Mouse (Mus musculus): ENCODE results near the gene Sos2. TPM values are rescaled to one million over a fixed set of nuclear protein-coding genes. Genes with fewer than 3 reads are reported as not detected.

Gene Sos2
- polyA plus RNA-seq, 1 experiment from 2014 or later: 11.3 TPM

DNA sequence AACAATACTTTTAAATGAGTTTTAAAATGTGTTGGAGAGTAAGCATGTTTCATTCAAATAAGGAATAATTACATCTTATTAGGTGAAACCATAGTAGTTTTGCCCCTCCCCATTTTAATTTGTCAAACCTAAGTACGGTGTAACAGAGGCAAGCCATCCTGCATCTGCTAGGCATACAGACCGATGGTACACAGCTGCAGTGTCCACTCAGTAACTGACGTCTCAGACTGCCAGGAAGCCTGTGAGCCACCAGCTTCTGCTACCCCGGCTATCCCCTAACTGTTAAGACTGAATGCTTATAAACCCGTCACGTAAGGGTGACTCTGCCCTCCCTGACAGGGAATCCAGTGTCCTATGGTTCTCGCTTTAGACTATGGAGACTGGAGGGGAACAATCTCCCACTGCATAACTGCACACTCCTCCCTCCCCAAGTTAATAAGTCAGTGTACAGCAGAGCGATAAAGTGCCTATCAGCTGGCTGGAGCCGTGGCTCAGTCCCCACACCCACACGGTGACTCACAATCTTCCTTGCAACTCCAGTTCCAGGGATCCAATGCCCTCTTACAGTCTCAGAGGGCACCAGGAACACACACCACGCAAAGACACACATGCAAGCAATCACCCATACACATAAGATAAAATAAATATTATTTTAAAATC, 23.3 kb upstream of the Sos2 start:
- H3K27me3 ChIP-seq (replicated peaks; ENCODE audit: control insufficient read depth, insufficient read depth, low read length): no peaks in the 10 kb centered on the region
- no peak for ATAC-seq
- H3K9ac ChIP-seq (ENCODE audit: low read depth, low read length): no peak overlapping the region
- H3K27ac ChIP-seq (ENCODE audit: low read depth, low read length): no peak overlapping the region
- no peak overlapping the region for H3K4me3 ChIP-seq (ENCODE audit: low read length)
- 89% methylated on average over 11 of the region's 11 CpGs for WGBS
- H3K4me1 ChIP-seq (ENCODE audit: control insufficient read depth, insufficient read depth, low read depth, low read length): no peaks in the 10 kb centered on the region
- H3K36me3 ChIP-seq (ENCODE audit: control insufficient read depth, insufficient read depth, low read length): no peaks in the 10 kb centered on the region
- H3K9me3 ChIP-seq (ENCODE audit: control insufficient read depth, low read length): no peaks in the 10 kb centered on the region
- H3K4me2 ChIP-seq (ENCODE audit: low read length): no peak overlapping the region

DNA sequence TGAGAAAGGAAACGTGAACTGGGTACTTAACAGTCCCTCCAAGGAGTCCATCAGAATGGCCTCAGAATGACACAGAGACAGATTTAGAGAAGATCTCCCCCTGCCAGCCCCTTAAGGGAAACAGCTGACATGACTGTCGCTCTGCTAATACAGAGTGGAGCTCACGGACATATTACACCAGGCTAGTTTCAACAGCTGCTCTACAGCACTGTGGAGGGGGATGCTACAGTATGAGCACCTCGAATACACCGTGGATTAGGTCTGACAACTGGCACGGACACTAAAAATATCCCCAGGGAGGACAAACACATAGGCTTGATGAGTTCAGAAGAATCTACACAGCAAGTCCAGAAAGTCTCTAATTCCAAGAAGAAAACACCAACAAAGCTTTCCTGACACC, 16.7 kb upstream of the Sos2 start:
- ATAC-seq: no peak
- no peaks in the 10 kb centered on the region for H3K9me3 ChIP-seq (ENCODE audit: control insufficient read depth, low read length)
- H3K27me3 ChIP-seq (replicated peaks; ENCODE audit: control insufficient read depth, insufficient read depth, low read length): no peaks in the 10 kb centered on the region
- H3K9ac ChIP-seq (ENCODE audit: low read depth, low read length): no peak overlapping the region
- H3K27ac ChIP-seq (ENCODE audit: low read depth, low read length): no peak overlapping the region
- 80% methylated on average over 6 of the region's 6 CpGs for WGBS
- H3K4me2 ChIP-seq (ENCODE audit: low read length): no peak overlapping the region
- peaks cover 5% of the 10 kb centered on the region; the same call in 1 of the 2 replicates for H3K36me3 ChIP-seq (ENCODE audit: control insufficient read depth, insufficient read depth, low read length)
- H3K4me3 ChIP-seq (ENCODE audit: low read length): no peak overlapping the region
- no peaks in the 10 kb centered on the region for H3K4me1 ChIP-seq (ENCODE audit: control insufficient read depth, insufficient read depth, low read depth, low read length)

DNA sequence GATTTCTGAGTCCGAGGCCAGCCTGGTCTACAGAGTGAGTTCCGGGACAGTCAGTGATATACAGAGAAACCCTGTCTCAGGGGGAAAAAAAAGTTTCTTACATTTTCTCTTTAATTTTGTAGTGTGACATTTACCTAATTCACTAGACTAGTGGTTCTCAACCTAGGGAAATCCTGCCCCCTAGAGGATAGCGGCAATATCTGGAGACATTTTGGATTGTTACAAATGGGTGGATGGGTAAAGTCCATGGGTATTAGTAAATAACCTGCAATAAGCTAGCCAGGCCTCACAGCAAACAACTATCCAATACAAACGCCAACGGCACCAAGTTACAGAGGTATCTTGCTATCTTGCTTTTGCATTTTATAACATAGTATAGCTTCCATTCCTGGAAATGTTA, 15.1 kb upstream of the Sos2 start:
- 81% methylated on average over 5 of the region's 5 CpGs for WGBS
- Histone ChIP-seq H3K9ac (ENCODE audit: low read depth, low read length) (no peak overlapping the region), H3K27ac (ENCODE audit: low read depth, low read length) (no peak overlapping the region), H3K4me1 (ENCODE audit: control insufficient read depth, insufficient read depth, low read depth, low read length) (no peaks in the 10 kb centered on the region), H3K36me3 (ENCODE audit: control insufficient read depth, insufficient read depth, low read length) (peaks cover 5% of the 10 kb centered on the region; the same call in 1 of the 2 replicates), H3K27me3 (replicated peaks; ENCODE audit: control insufficient read depth, insufficient read depth, low read length) (no peaks in the 10 kb centered on the region), H3K4me2 (ENCODE audit: low read length) (no peak overlapping the region), H3K4me3 (ENCODE audit: low read length) (no peak overlapping the region), H3K9me3 (ENCODE audit: control insufficient read depth, low read length) (no peaks in the 10 kb centered on the region)
- ATAC-seq: no peak

DNA sequence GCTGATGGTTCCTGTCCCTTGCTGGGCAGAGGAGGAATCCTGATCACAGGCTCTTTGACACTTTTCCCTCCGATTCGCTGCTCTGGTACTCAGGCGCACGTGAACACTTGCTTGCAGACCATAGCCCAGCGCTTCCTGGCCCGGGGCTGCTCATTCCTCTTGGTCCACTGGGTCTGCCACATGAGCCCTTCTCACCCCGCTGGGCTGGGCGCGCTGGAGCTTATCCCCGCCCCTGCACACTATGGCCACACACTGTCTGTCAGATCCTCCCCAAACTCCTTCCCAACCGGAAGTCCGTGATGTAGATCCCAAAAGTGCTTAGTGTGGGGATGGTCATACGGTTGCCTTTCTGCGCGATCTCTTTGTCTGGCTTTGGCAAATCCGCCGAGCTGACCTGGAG, 11.8 kb upstream of the Sos2 start:
- Histone ChIP-seq H3K27ac (ENCODE audit: low read depth, low read length) (no peak overlapping the region), H3K4me1 (ENCODE audit: control insufficient read depth, insufficient read depth, low read depth, low read length) (no peaks in the 10 kb centered on the region), H3K4me3 (ENCODE audit: low read length) (no peak overlapping the region), H3K27me3 (replicated peaks; ENCODE audit: control insufficient read depth, insufficient read depth, low read length) (no peaks in the 10 kb centered on the region), H3K36me3 (ENCODE audit: control insufficient read depth, insufficient read depth, low read length) (peaks cover 3% of the 10 kb centered on the region; the same call in 1 of the 2 replicates), H3K9me3 (ENCODE audit: control insufficient read depth, low read length) (no peaks in the 10 kb centered on the region), H3K4me2 (ENCODE audit: low read length) (no peak overlapping the region), H3K9ac (ENCODE audit: low read depth, low read length) (no peak overlapping the region)
- 79% methylated on average over 17 of the region's 17 CpGs for WGBS
- ATAC-seq: no peak

DNA sequence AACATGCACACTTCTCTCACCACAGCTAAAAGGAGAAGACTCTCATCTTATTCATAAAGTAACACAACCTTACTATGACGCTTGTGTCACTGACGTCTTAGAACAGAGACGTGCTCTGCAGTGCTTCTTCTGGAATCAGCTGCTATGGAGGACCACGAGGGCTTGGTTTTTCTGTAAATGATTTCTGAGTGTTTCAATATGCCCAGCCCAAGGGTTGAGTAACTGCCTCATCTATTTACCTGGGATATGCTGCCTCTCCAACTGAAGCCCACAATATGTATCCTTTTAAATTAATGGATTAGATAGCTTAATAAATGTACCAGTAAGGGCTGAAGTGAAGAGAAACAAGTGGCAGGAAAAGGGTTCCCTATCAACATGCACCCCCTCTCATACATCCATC, 9.1 kb upstream of the Sos2 start:
- no peak for ATAC-seq
- no peaks in the 10 kb centered on the region for H3K9me3 ChIP-seq (ENCODE audit: control insufficient read depth, low read length)
- over 99% methylated on average over 4 of the region's 4 CpGs for WGBS
- no peaks in the 10 kb centered on the region for H3K4me1 ChIP-seq (ENCODE audit: control insufficient read depth, insufficient read depth, low read depth, low read length)
- H3K4me3 ChIP-seq (ENCODE audit: low read length): no peak overlapping the region
- no peak overlapping the region for H3K9ac ChIP-seq (ENCODE audit: low read depth, low read length)
- no peak overlapping the region for H3K4me2 ChIP-seq (ENCODE audit: low read length)
- peaks cover 2% of the 10 kb centered on the region; the same call in 1 of the 2 replicates for H3K36me3 ChIP-seq (ENCODE audit: control insufficient read depth, insufficient read depth, low read length)
- H3K27me3 ChIP-seq (replicated peaks; ENCODE audit: control insufficient read depth, insufficient read depth, low read length): no peaks in the 10 kb centered on the region
- no peak overlapping the region for H3K27ac ChIP-seq (ENCODE audit: low read depth, low read length)

DNA sequence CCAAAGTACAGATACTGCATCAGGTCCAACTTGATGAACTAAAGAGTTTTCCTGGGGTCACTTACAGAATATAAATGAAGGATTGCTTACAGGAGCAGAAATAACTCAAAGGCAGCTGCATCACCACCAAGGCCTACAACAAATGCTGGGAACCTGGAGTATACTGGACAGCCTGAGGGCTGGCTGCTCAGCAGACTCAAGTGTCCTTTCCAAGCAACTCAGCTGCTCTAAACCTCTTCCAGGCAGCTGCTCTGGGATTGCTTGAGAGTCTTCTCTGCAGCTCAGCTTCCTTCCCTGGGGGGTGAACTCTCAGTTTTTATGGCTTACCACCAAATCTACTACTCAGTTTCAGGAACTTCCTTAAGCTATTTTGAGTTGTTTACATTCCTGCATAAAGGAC, 7.4 kb upstream of the Sos2 start:
- H3K4me1 ChIP-seq (ENCODE audit: control insufficient read depth, insufficient read depth, low read depth, low read length): no peaks in the 10 kb centered on the region
- H3K27ac ChIP-seq (ENCODE audit: low read depth, low read length): no peak overlapping the region
- no peaks in the 10 kb centered on the region for H3K27me3 ChIP-seq (replicated peaks; ENCODE audit: control insufficient read depth, insufficient read depth, low read length)
- no peaks in the 10 kb centered on the region for H3K36me3 ChIP-seq (ENCODE audit: control insufficient read depth, insufficient read depth, low read length)
- H3K4me2 ChIP-seq (ENCODE audit: low read length): no peak overlapping the region
- ATAC-seq: no peak
- no peaks in the 10 kb centered on the region for H3K9me3 ChIP-seq (ENCODE audit: control insufficient read depth, low read length)
- H3K9ac ChIP-seq (ENCODE audit: low read depth, low read length): no peak overlapping the region
- H3K4me3 ChIP-seq (ENCODE audit: low read length): no peak overlapping the region

DNA sequence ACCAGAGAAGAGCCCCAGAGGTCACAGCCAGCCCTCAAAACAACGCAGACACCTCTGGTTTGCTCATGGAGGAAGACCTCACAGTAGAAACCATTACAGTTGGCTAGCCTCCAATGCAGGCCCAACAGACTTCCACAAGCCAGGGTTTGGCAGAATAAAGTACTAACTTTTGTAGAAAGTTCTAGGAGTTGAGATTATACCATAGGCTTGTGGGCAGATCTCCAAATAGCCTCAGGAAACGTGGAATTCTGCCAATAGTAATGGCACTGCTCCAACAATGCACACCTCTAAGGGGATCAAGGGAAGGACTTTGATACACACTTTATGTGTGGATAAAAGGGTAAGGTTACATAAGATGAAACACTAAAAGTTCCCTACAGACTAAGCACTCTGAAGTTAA, 6.7 kb upstream of the Sos2 start:
- ATAC-seq: no peak
- Histone ChIP-seq H3K4me2 (ENCODE audit: low read length) (no peak overlapping the region), H3K9ac (ENCODE audit: low read depth, low read length) (no peak overlapping the region), H3K27ac (ENCODE audit: low read depth, low read length) (no peak overlapping the region), H3K4me3 (ENCODE audit: low read length) (no peak overlapping the region), H3K36me3 (ENCODE audit: control insufficient read depth, insufficient read depth, low read length) (no peaks in the 10 kb centered on the region), H3K27me3 (replicated peaks; ENCODE audit: control insufficient read depth, insufficient read depth, low read length) (no peaks in the 10 kb centered on the region), H3K4me1 (ENCODE audit: control insufficient read depth, insufficient read depth, low read depth, low read length) (peaks cover under 1% of the 10 kb centered on the region; the same call in 1 of the 2 replicates), H3K9me3 (ENCODE audit: control insufficient read depth, low read length) (no peaks in the 10 kb centered on the region)
- WGBS: 41% methylated on average over 2 of the region's 2 CpGs

DNA sequence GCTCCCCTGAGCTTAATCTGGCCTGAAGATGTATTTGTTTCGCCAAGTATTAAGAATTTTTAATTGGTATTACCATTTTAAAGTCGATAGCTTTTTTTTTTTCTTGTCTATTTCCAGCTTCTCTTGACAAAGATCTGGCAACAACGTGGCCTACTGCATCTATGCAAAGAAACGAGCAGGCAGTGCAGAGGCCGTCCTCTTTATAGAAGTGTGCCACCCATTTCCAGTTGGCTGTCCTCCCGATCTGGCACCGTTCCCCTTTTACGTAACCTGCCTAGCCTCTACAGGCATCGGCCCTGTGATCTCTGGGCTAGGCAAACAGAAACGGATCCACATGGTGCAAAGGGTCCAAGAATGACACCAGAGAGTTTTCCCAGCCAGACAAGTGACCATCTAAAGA, 1.9 kb upstream of the Sos2 start:
- peaks cover 15% of the 10 kb centered on the region for H3K4me1 ChIP-seq (ENCODE audit: control insufficient read depth, insufficient read depth, low read depth, low read length)
- H3K9me3 ChIP-seq (ENCODE audit: control insufficient read depth, low read length): no peaks in the 10 kb centered on the region
- ATAC-seq: no peak
- H3K27me3 ChIP-seq (replicated peaks; ENCODE audit: control insufficient read depth, insufficient read depth, low read length): no peaks in the 10 kb centered on the region
- 0 out of 2 replicates have a peak overlapping the region, but pooled peaks have one; percentile 21 for H3K4me2 ChIP-seq (ENCODE audit: low read length)
- WGBS: 35% methylated on average over 10 of the region's 10 CpGs
- no peaks in the 10 kb centered on the region for H3K36me3 ChIP-seq (ENCODE audit: control insufficient read depth, insufficient read depth, low read length)
- H3K4me3 ChIP-seq (ENCODE audit: low read length): no peak overlapping the region
- no peak overlapping the region for H3K27ac ChIP-seq (ENCODE audit: low read depth, low read length)
- no peak overlapping the region for H3K9ac ChIP-seq (ENCODE audit: low read depth, low read length)

DNA sequence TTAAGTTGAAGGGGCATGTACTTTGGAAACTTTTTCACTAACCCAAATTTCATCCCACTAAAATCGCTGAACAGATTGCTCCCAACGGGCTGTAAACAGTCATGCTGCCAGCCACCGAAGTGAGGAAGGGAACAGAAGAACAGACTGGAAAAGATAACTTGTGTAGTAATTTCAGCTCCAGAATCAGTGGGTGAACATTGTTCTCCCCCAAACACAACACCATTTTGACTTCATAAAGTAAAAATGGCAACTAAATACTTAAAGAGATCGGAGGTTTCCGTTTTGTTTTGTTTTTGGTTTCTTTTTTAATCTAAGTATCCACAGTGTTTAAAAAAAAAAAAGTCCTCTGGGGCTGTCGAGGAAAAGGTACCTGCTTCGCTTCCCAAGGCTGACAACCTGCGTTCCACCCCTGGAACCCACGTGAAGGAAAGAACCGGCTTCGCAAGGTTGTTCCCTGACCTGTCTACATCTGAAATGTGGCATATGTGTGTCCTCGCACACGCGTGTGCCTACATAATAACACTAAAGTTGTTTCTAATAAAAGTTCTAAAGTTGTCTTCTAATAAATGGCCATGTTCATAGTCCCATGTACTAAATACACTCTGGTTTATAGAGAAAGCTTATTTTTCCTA, 1.3 kb upstream of the Sos2 start:
- no peak overlapping the region for H3K9ac ChIP-seq (ENCODE audit: low read depth, low read length)
- peak overlapping the region; percentile 28 for H3K4me2 ChIP-seq (ENCODE audit: low read length)
- no peak overlapping the region for H3K27ac ChIP-seq (ENCODE audit: low read depth, low read length)
- H3K27me3 ChIP-seq (replicated peaks; ENCODE audit: control insufficient read depth, insufficient read depth, low read length): no peaks in the 10 kb centered on the region
- no peak overlapping the region for H3K4me3 ChIP-seq (ENCODE audit: low read length)
- ATAC-seq: no peak
- no peaks in the 10 kb centered on the region for H3K36me3 ChIP-seq (ENCODE audit: control insufficient read depth, insufficient read depth, low read length)
- H3K4me1 ChIP-seq (ENCODE audit: control insufficient read depth, insufficient read depth, low read depth, low read length): peaks cover 15% of the 10 kb centered on the region
- WGBS: 51% methylated on average over 14 of the region's 14 CpGs
- H3K9me3 ChIP-seq (ENCODE audit: control insufficient read depth, low read length): no peaks in the 10 kb centered on the region

Measured in hindbrain, embryonic 16.5 days (tissue).